Mouse (Mus musculus) cerebellum, adult (tissue): ENCODE data around the gene Thyn1.

Source experiments
- ATAC-seq: cut with Nextera tagmentation; 2 replicates; pipeline ENCODE4 v1.9.2; 2017; ENCODE audit warnings: mild to moderate bottlenecking, moderate library complexity, mixed read lengths; ENCODE audit not compliant: insufficient number of reproducible peaks, low FRiP score, low TSS enrichment

Gene Thyn1

DNA sequence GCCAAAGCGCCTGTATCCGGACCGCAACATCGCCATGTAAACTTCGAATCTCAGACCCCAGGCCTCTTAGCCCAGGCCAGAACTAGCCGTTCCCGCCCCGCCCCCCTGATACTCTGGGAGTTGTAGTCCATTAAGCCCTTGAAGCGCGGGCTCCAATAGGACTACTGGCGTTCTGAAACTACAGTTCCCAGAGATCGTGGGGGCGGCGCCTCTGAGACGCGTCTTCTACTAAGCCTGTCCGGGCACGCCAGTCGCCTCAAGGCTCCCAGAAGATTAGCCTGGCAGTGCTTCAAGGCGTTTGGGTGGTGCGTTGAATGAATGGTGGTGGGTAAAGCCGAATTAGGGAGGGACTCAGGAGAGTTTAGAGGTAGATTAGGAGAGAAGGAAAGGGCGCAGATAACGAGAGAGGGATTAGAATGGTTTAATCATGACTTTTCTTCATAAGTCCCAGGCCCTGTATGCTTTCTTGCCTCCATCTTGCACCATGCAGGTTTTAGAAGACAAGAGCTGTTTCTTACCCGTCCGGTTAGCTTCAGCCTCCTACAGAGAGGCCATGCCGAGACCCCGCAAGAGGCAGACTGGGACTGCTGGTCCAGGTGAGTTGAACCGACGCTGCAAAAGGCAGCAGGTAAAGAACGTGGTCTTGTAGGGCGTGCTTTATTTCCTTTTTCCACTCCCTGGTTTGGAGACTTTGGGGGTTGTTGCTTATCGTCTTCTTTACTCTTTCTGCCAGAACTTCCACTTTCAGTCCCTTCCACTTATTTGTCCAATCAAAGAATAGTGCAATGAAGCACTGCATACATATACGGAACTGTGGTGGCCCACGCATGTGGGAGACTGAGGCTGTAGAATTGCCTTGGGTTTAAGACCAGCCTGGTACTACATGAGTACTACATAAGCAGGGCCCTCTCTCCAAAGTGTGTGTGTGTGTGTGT is at the start of gene Thyn1, which contains the start of gene Acad8:
Gene Thyn1, plus strand, starts transcription at position 250 of the 935 bp plus-strand sequence.
Gene Acad8, minus strand, starts transcription at position 106 of the 935 bp plus-strand sequence.
- peak; percentile 100 for ATAC-seq

DNA sequence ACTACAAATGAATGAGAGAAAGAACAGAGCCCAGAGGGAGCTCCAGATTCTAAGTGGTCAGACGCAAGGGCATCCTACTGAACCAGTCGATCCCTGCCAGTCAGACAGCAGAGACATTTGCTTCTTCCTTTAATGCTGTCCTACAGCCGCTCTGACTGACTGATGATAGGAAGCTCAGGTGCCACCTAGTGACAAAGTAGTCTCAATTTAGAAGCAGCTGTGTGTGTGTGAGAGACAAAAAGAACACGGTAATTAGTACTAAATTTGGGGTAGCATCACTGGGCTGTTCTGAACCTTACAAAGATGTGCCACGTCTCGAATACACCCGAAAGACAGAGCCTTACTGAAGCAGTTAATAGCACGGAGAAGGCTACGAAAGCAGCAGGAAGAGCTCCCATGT is 21.8 kb upstream of the Thyn1 start:
- no peak for ATAC-seq

DNA sequence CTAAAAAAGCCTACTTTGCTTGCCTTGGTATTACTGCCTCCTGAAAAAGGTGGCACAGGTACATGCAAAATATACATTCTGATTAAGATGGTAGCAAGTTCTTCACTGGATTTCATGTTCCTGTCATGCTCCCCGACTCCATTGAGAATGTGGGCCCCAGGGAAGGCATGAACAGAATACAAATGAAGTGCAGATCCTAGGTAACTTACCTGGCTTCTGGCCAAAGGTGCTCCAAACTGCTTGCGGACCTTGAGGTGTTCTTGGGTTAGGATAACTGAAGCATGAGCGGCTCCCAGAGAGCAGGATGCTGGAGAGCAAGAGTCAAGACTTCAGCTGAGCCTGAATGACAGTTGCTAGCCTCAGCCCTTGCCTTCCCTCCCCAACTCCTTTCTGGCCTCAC is 20.7 kb upstream of the Thyn1 start:
- ATAC-seq = no peak

DNA sequence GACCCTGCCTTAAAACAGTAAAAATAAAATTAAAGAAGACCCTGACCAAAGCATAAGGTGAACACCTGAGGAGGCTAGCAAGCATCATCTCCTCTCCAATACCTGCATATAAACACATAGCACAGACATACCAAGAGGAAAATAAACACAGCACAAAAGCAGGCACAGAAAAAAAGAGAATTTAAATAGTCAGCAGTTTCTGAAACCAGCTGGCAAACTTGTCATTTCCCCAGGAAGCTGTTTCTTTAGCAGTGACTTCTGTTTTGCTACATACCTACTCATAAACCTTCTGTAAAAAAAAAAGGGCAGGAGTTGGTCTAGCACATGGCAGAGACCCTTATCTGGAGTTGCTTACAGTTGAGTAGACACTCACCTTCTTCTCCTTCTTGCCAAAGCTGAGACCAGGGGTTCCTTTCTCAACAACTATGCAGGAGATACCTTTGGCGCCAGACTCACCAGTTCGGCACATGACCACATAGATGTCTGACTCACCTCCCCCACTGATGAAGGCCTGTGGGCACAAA is 14.4 kb upstream of the Thyn1 start:
- no peak for ATAC-seq

DNA sequence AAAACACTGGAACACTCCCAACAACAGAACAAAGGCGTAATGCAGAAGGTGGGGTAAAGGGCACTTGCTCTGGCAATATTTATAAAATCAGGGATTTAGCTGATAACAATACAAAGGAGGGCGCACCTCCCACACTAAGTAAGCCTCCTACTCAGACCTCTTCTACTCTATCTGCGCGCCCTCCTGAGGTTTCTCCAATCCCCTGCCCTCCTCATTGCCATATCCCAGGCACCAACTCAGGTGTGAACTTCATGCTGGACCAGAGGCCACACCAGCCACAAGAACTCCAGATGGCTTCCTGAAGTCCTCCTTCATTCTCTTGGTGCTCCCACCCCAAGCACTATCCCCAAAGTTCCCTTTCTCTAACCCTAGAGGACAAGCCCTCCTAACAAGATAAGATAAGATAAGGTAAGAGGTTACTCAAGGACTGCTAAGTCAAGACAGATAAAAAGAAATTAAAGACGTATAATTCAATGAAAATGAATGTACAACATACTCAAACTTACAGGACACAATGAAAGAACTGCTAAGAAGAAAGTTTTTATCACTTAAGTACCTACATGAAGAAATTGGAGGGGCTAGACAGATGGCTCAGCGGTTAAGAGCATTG is 13.7 kb upstream of the Thyn1 start:
- ATAC-seq = no peak

DNA sequence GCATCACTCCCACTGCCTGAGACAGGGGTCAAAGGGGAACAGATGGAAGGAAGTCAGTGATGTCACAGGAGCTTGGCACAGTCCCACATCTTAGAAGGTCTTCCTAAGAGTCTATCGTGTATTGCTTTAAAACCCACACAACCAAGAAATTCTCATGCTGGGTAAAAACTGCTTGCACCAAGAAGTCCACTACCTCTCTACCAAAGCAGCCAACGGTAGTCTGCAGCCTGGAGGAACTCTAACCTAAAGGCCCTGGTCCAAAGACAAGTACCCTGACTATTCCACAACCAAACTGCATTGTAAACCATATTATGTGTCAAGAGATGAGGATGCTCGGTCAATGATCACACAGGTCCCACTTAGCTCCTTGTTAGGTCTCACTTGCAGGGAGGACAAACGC is 9.3 kb upstream of the Thyn1 start:
- ATAC-seq = no peak

DNA sequence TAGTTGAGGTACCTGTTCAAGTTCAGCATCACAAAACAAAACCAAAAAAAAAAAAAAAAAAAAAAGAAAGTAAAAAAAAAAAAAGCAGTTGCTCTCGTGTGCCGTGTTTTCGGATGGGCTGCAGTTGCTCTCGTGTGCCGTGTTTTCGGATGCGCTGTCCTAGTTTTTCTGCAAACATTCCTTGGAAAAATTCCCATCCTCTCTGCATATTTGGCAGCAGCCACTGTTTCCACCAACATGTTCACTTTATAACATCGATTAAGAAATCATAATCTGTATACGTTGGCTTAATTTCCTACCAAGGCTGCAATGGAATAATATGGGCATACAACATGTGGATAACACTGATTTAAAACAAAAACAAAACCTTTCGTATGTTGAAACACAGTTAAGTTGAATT is 6.4 kb upstream of the Thyn1 start:
- ATAC-seq = no peak

DNA sequence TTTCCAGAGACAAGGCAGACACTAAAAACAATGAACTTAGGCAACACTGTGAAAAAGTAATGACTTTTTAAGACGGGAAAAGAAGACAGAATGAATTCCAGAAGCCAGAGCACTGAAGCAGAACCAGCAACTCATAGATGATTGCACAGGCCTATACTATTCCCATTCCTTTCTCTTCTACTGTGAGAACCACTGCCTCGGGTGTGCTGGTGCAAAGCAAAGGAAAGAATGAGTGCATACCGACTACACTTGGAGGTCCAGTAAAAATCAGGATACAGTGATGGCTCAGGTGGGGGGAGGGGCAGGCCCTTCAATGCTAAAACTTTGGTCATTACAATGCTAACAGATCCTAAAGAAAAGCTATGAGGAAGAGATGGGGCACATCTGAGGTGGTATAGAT is 5.6 kb upstream of the Thyn1 start:
- ATAC-seq = no peak

DNA sequence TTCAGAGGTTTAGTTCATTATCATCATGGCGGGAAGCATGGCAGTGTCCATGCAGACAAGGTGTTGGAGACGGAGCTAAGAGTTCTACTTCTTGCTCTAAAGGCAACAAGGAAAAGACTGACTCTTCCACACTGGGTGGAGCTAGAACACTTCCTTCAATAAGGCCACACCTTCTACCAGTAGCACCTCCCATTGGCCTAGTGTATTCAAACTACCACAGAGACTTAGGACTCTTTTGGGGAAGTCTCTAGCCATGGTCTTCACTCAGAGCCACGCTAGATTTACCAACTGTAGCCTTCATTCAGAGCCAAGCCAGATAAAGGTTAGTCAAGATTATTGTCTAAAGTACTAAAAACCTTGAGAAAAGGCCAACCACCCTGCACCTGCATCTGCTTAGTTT is 2.4 kb upstream of the Thyn1 start:
- ATAC-seq = no peak

DNA sequence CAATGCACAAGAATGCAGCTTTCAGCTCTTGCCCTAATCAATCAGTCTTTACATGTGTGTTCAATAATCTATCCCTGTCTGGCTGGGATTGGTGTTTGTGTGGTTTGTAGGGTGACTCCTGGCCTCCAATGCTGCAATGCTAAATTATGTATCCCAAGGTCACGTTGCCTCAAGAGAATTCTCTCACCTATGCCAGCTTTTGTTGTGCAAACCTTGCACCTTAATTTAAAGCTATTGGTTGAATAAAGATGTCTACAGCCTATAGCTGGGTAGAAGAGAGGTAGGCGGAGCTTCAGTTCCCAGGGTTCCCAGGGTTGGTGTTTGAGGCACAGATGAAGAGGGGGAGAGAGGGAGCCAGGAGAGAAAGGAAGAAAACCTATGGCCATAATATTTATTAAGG is 2.0 kb upstream of the Thyn1 start:
- ATAC-seq = no peak

DNA sequence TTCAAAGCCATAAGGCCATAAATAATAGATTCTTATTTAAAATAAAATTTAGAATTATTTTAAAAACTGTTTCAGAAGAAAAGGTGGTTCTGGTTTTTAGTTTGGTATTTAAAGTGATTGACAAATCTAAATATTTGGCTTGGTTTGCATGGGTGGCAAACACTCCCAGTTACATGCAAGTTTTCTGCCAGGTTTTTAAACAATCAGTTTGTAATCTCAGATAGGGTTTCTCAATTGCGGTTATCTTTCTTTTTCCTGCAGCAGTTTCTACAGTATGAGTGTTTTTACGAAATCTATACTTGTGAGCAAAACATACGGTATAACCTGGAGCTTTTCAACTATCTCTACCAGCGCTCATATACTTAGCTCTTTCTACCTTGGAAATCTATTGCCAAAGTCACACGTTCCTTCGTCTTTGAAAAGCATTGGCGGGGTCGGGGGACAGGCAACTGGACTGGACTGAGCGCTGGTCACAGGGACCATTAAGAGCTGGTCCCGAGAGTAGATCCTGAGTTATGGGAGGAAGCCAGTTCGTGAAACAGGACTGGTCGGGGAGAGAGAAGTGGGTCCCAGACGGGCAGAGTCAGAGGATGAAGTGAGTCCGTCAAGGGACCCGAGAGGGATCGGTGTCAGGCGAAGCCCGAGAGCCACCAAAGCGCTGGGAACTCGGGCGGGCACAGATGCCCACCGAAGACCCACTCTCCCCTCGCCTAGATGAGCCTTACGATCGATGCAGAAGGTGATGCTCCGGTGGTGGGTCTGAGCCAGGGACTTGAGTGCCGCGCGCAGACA is 645 bp upstream of the Thyn1 start:
- peak; percentile 36; the same call in 1 of the 2 replicates for ATAC-seq

DNA sequence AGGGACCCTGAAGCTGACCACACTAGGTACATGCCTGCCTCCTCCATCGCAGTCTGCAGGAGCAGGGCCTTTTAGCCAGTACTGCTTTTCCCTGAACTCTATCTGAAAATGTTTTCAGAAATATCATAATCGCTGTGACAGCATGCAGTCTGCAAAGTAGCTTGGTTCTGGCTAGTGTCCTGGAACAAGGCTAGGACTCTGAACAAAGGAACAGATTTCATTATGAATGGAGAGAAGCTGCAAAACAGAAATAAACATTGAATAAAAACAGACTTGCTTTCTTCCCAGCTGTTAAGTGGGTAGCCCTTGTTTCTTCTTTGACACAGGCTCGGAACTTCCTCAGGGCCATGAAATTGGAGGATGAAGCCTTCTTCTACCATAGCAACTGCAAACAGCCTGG is 5.7 kb downstream of the Thyn1 start:
- ATAC-seq = no peak

DNA sequence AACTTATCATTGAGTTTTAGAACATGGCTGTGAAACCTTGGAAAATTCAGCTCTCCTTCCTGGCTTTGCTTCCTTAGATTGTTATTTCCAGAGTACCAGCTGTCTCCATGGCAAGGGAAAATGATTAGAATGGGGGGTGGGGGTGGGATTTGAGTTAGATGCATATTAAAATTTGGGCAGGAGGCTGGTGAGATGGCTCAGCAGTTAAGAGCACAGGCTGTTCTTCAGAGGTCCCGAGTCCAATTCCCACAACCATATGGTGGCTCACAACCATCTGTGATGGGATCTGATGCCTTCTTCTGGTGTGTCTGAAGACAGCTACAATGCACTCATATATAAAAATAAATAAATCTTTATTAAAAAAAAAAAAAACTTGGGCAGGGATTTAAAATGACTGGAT is 6.4 kb downstream of the Thyn1 start:
- ATAC-seq = no peak

DNA sequence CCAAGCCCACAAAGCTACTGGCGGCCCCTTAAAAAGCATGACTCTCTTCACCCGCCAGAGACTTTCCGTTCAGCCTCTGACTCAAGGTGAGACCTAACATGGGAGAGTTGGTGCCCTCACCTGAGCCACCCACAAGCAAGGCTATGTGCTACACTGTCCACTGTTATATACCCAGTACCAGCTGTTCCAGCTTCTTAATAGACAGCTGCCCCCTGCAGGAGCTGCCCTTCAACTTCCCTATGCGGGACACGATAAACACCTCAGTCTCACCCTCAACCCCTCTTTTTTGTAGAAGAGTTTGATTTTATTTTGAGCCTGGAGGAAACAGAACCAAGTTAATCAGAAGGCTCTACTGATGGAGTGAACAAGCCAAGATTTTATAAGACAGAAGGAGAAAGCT is 7.4 kb downstream of the Thyn1 start:
- ATAC-seq = no peak

DNA sequence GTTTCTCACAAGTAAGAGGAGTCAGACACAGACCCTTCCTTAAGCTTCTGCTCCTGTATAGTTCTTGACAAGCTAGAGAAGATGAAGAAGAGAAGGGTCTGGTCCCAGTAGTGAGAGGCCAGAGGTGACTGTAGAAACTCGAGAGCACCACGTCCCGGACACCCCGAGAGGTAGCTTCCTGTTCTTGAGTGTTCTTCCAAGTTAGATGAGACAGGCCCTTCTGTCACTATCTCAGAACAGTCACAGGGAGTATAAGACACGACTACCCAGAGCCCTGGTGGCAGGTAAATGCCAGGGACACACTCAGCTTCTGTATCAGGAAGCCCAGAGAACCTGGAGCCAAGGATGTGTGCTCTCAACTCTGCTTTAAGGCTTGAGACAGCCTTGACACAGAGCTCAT is 9.7 kb downstream of the Thyn1 start:
- ATAC-seq = no peak

DNA sequence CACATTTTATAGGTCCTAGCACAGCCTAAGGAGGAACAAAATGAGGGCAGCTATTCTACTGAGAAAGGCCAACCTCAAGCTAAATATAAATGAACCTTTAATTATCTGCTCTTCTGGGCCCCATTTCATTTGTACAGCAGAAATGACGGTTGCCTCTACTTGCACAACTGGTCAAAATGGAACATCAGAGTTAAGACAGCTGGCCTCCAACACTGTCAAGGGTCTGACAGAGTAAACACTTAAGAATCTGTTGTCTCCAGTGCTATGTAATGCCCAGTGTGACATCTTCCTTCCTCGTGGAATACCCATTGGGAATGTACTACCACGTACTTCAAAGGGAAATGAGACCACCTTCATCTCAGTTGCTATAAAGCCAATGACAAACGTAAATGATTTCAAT is 12.1 kb downstream of the Thyn1 start:
- no peak for ATAC-seq

DNA sequence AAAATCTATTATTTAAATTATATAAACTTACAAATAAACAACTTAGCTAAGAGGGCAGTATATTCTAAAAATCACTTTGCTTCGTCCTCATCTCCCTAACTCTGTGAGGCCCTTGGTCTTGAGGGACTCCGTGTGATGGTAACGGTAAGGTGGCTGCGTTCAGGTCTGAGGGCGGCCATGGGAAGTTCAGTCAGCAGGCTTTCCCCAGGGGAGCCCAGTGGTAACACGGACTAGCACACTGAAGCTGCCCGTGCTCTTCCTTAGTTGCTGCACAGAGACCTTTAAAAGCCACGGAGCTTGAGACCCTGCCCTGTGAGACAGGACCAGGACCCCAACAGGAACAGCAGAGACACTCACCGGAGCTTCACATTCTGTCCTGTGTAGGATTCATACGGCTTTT is 19.5 kb downstream of the Thyn1 start:
- ATAC-seq = no peak

DNA sequence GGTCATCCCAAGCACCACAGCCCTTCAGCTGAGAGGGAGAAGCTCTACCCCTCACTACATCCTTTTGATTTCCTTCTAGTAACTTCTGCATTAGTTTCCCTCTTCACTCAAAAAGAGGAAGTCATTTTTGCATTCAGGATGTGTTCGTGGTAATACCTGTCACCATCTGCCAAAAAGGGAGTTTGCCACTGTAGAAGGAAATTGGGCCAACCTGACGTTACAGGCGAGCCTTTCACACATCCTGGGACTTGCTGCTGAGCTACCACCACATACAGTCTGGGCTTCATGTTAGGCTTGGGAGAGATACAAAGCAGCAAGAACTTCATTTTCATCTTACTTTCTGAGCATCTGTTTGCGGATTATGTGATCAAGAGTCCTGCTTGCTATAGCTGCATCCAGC is 24.2 kb downstream of the Thyn1 start:
- no peak for ATAC-seq

DNA sequence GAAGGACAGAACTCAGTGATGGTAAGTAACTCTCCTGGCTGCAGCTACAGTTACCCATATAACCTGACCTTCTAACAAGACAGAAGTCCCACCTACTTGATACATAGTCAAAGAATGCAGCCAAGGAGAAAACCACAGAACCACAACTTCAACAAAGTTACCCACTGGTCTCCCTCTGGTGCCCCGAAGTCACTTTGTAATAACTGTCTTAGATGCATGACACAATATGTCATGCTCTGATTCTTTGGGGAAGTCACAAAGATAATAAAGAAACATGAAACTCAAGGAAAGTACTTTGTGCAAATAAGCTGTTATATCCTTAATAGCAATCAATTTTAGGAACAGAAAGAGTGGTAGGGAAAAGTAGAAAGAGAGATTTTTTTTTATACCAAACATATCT is 27.2 kb downstream of the Thyn1 start:
- ATAC-seq = no peak

DNA sequence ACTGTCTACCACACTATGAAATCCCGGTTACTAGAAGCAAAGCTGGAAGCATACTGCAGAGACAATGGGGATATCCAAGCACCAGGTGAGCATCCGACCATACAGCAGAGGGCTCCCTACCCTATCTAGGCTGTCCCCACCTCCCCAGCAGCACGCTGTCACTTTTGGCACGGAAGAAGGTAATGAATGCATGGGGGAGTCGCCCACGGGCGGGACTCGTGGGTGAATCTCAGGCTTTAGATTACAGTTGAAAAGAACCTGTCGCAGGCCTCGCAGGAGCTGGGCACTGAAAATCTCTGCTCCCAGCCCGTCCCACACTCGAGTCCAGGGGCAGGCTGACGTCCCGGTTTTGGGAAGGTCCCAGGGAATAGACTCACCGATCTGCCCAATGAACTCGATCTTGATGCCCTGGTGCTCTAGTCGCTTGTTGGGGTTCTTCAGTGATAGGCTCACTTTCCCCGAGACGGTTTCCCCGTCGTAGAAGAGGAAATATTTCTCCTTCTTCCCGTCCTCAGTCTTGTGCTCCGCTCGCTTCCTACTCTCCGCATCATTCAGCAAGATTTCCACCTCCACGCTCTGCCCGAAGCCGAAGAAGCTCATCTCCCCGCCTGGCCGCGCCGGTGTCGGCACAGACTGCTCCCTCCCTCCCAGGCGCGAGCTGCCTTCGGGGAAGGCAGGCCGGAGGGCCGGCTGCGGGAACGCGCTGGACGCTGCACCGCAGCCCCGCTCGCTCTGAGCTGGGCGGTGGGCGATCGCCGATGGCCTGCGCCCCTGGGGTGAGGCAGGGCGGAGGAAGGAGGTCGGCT is 29.7 kb downstream of the Thyn1 start:
- no peak for ATAC-seq
